Mouse (Mus musculus): ENCODE measurements around the gene Siah1b. TPM values are rescaled to one million over a fixed set of nuclear protein-coding genes. Genes with fewer than 3 reads are reported as not detected.

Gene Siah1b
- 5.5 TPM for polyA plus RNA-seq (2017; shearing (Covaris generic))

DNA sequence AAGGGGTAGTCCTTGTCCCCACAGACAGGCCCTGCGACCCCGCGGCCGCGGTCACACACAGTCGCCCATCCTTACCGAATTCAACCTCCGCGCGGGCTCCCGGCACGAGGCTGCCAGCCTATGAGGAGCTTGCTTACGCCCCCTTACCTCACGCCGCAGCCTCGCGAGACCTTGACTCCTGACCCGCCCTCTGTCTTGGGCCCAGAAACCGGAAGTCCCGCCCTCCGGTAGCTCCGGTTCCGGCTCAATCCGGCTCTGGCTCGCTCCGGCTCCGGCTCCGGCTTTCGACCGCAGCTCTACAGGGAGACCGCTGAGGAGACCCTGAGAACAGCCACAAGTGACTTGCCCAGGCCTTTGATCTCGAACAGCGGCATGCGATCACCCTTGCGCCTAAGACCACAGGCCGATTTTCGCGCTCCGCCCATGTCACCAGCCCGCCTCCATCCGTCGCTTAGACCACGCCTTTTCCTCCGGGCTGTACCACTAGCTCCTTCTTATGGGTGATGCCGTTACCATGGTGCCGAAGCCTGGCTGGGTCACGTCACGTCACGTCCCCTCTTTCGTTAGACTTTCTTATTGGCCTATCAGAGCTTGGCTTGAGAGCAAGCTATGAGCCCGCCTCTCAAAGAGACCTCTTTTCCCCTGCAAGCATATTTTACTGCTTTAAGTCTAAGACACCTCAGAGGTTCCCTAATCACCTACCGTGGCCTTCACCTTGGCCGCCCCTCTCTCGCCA lies at the start of gene Siah1b:
Siah1b (minus strand) TSS at position 454 of the 736 bp plus-strand sequence.

DNA sequence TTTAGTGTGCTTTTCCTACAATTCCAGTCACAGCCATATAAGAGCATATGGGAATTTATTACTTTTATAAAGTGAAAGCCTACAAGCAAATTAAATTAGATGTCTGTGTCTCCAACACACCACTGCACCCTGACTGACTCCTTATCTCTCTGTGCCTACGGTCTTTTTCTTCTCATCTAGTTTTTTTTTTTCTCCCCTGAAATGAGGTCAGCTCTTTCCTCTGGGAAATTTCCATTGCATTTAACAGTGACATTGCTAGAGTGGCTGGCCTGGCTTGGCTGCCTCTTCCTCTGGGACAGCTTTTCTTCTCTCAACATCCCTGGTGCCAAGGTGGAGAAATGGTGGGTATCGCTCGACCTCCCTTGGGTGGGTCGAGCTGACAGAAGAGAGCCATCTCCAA lies 12.3 kb upstream of the Siah1b start, which contains the start of gene Cltrn:
Cltrn (plus strand) TSS at position 249 of the 400 bp plus-strand sequence.

GRCm38 (mm10) chrX:164027607-164028289 lies 48.5 kb downstream of the Siah1b start, which contains the start of gene Car5b:
TSS of gene Car5b (minus strand) at chrX:164027997.

Other genes starting within 250 kb of the Siah1b start
- gene Ap1s2, start 167.5 kb downstream of the Siah1b start, polyA plus RNA-seq (2017; shearing (Covaris generic)): 20.4 TPM
- 66.5 TPM for gene Zrsr2, start 117.8 kb downstream of the Siah1b start, polyA plus RNA-seq (2017; shearing (Covaris generic))
- gene Car5b, start 48.5 kb downstream of the Siah1b start, polyA plus RNA-seq (2017; shearing (Covaris generic)): 4.2 TPM
- gene Cltrn, start 12.3 kb upstream of the Siah1b start, polyA plus RNA-seq (2017; shearing (Covaris generic)): not detected
- gene Ace2, start 62.8 kb upstream of the Siah1b start, polyA plus RNA-seq (2017; shearing (Covaris generic)): not detected
- gene Bmx, start 181.7 kb upstream of the Siah1b start, polyA plus RNA-seq (2017; shearing (Covaris generic)): not detected
- gene Pir, start 192.9 kb upstream of the Siah1b start, polyA plus RNA-seq (2017; shearing (Covaris generic)): 0.16 TPM

All from inflammation-experienced regulatory T-cells, adult 16 weeks (primary cell).